Mouse (Mus musculus) lung, embryonic 16.5 days (tissue): ENCODE measurements around the gene Large1. TPM values are rescaled to one million over a fixed set of nuclear protein-coding genes. Genes with fewer than 3 reads are reported as not detected.
"Not testable (repeated sequence)": the region's sequence is repeated elsewhere in the genome, so short reads cannot be mapped to it uniquely, and the experiment has no call there.

Experiments
- ATAC-seq: fragments of 200-750 bp; cut with Nextera tagmentation; 2 replicates; pipeline ENCODE4 v1.8.0; 2017; ENCODE audit warnings: low read depth, mild to moderate bottlenecking, moderate library complexity
- H3K27ac ChIP-seq: fragments of 300-500 bp; sonication (generic); 2 replicates; pipeline ENCODE4 v1.5.1; 2014; ENCODE audit warnings: mild to moderate bottlenecking, control low read depth, low read length
- H3K27me3 ChIP-seq: fragments of 300-500 bp; sonication (generic); 2 replicates; pipeline ENCODE4 v1.6.1; 2014; ENCODE audit warnings: low read depth, low read length, mixed read lengths; ENCODE audit not compliant: control insufficient read depth, insufficient read depth
- H3K36me3 ChIP-seq: fragments of 300-500 bp; sonication (generic); 2 replicates; pipeline ENCODE4 v1.6.1; 2014; ENCODE audit warnings: low read length; ENCODE audit not compliant: control insufficient read depth, insufficient read depth
- H3K4me1 ChIP-seq: fragments of 300-500 bp; sonication (generic); replicated peaks from 2 replicates; pipeline ENCODE4 v1.6.1; 2014; ENCODE audit warnings: low read length, mixed read lengths; ENCODE audit not compliant: control insufficient read depth, insufficient read depth
- H3K4me2 ChIP-seq: fragments of 300-500 bp; sonication (generic); 2 replicates; pipeline ENCODE4 v1.6.1; 2014; ENCODE audit warnings: low read depth, low read length, control low read depth
- H3K4me3 ChIP-seq: fragments of 300-500 bp; sonication (generic); 2 replicates; pipeline ENCODE4 v1.5.1; 2014; ENCODE audit warnings: mild to moderate bottlenecking, low read length, control low read depth
- H3K9ac ChIP-seq: fragments of 300-500 bp; sonication (generic); 2 replicates; pipeline ENCODE4 v1.6.1; 2014; ENCODE audit warnings: low read length, control low read depth
- H3K9me3 ChIP-seq: fragments of 300-500 bp; sonication (generic); 2 replicates; pipeline ENCODE4 v1.6.1; 2016; ENCODE audit warnings: low read length; ENCODE audit not compliant: control insufficient read depth
- WGBS: fragments of 180-500 bp; shearing (Covaris S2); extraction: QIAGEN DNeasy Blood & Tissue Kit; methylation state at CpG from one replicate; pipeline ENCODE4 v1.1.7; 2014; 5-methylcytosine and 5-hydroxymethylcytosine counted together
- polyA plus RNA-seq: library from polyadenylated mRNA; unstranded; fragments of >200 nt; fragmentation: Nextera tagmentation; extraction: Ambion mirVana; gene quantifications from 2 replicates; pipeline ENCODE4 v1.2.1, GENCODE M21; 2015

The Large1 gene
- polyA plus RNA-seq, 1 experiment from 2014 or later, result 5.1 TPM

GRCm38 (mm10) chr8:73101069-73101468 lies 252.3 kb downstream of the Large1 start:
- Histone ChIP-seq H3K9me3 (no peaks in the 10 kb centered on the region), H3K4me1 (no peaks in the 10 kb centered on the region), H3K36me3 (no peaks in the 10 kb centered on the region), H3K27me3 (no peaks in the 10 kb centered on the region), H3K4me2 (no peak overlapping the region), H3K4me3 (no peak overlapping the region), H3K9ac (no peak overlapping the region), H3K27ac (no peak overlapping the region)
- WGBS, result 13% methylated on average over 5 of the region's 5 CpGs
- no peak for ATAC-seq

DNA sequence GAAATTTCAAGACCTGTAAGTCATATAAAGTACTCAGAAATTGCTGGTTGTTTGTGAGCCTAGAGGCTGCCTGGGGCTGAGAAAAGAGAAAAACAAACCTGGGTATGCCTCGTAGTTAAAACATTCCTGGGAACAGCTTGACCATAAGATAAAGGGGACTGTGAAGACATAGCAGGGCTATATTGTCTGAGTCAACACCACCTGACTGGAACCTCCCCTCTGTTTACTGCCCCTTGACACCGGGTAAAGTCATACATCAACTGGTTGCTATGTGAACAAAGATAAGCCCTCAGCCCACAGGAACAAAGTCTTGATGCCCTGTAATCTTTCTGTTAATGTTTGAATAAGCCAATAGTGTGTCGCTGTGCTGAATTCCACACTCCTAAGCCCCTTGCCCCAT lies 252.7 kb downstream of the Large1 start:
- not testable (repeated sequence) for H3K9ac ChIP-seq, H3K27ac ChIP-seq, H3K4me1 ChIP-seq, H3K27me3 ChIP-seq, H3K4me3 ChIP-seq, ATAC-seq, H3K4me2 ChIP-seq, H3K9me3 ChIP-seq, H3K36me3 ChIP-seq
- 5% methylated on average over 3 of the region's 3 CpGs for WGBS

GRCm38 (mm10) chr8:73099542-73099941 lies 253.8 kb downstream of the Large1 start:
- Histone ChIP-seq H3K9ac (no peak overlapping the region), H3K36me3 (no peaks in the 10 kb centered on the region), H3K4me2 (no peak overlapping the region), H3K9me3 (no peaks in the 10 kb centered on the region), H3K4me1 (no peaks in the 10 kb centered on the region), H3K27ac (no peak overlapping the region), H3K27me3 (no peaks in the 10 kb centered on the region), H3K4me3 (no peak overlapping the region)
- 79% methylated on average over 3 of the region's 3 CpGs for WGBS
- no peak for ATAC-seq

DNA sequence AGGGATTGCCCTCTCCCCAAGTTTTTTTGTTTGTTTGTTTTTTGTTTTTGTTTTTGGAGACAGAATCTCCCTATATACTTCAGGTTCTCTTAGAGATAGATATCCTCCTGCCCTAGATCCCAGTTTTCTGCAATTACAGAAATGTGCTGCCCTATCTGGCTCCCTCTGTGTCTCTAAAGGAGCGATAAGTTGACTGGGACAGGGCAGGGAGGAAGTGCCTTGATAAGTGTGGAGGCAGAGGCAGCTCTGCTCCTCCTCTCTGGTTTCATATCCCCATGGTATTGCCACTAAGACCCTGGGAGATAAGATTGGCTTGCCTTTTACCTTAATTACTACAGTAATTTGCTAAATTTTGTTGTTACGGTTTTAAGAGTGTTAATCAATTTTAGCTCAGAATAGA lies 256.4 kb downstream of the Large1 start:
- H3K27ac ChIP-seq, result no peak overlapping the region
- no peaks in the 10 kb centered on the region for H3K27me3 ChIP-seq
- 72% methylated on average over 2 of the region's 2 CpGs for WGBS
- H3K4me2 ChIP-seq, result no peak overlapping the region
- H3K9ac ChIP-seq, result no peak overlapping the region
- H3K4me3 ChIP-seq, result no peak overlapping the region
- no peaks in the 10 kb centered on the region for H3K9me3 ChIP-seq
- no peaks in the 10 kb centered on the region for H3K4me1 ChIP-seq
- no peak for ATAC-seq
- H3K36me3 ChIP-seq, result no peaks in the 10 kb centered on the region

DNA sequence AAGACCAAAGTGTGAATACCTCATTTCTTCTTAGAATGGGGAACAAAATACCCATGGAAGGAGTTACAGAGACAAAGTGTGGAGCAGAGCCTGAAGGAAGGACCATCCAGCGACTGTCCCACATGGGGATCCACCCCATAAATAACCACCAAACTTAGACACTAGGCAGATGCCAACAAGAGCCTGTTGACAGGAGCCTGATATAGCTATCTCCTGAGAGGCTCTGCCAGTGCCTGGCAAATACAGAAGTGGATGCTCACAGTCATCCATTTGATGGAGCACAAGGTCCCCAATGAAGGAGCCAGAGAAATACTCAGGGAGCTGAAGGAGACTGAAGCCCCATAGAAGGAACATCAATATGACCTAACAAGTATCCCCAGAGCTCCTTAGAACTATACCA lies 275.6 kb downstream of the Large1 start:
- not testable (repeated sequence) for H3K9me3 ChIP-seq, H3K27ac ChIP-seq, H3K4me2 ChIP-seq, ATAC-seq, H3K4me3 ChIP-seq, H3K9ac ChIP-seq, H3K4me1 ChIP-seq, H3K36me3 ChIP-seq, H3K27me3 ChIP-seq
- 92% methylated on average over 1 of the region's 1 CpGs for WGBS

DNA sequence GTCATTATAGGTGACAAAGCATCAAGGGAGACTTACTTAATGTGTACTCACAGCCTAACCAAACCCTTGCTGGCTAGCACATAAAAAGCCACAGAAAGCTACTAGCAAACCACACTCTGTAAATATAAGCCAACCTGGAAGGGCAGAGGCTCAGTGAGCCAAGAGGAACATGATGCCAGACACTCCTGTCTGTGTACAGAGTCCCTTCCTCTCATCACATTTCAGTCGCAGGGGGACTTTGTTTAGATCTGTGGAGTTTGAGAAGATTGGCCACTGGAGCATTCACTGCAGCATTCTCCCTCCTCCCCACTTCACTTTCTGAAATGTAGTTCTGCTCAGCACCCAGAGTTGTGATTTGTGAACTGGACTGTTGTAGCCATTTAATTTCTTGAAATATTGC lies 291.9 kb downstream of the Large1 start:
- Histone ChIP-seq H3K4me2 (no peak overlapping the region), H3K36me3 (no peaks in the 10 kb centered on the region), H3K4me1 (no peaks in the 10 kb centered on the region), H3K9ac (no peak overlapping the region), H3K27ac (no peak overlapping the region), H3K27me3 (no peaks in the 10 kb centered on the region), H3K4me3 (no peak overlapping the region), H3K9me3 (no peaks in the 10 kb centered on the region)
- no peak for ATAC-seq
- 32% methylated on average over 1 of the region's 1 CpGs for WGBS

DNA sequence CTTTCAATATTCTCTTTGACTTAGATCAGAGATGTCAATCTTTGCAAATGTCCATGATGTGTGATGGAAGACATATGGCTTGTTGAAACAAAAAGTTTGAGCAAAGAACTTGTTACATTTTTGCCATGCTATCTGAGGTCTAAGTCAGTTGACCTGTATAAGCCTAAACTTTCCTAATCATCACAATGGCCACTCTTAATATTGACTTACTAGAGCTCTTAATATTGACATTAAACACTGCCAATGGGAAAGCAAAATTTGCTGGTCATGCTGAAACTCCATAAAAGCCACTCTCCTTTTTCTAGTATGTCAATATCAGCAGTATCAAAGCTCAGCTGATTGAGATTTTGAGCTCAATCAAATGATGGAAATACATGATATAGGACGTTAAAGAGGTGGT lies 298.6 kb downstream of the Large1 start:
- H3K4me3 ChIP-seq, result no peak overlapping the region
- no peak overlapping the region for H3K27ac ChIP-seq
- 47% methylated on average over 1 of the region's 1 CpGs for WGBS
- ATAC-seq, result no peak
- no peaks in the 10 kb centered on the region for H3K27me3 ChIP-seq
- no peaks in the 10 kb centered on the region for H3K36me3 ChIP-seq
- H3K4me2 ChIP-seq, result no peak overlapping the region
- H3K9me3 ChIP-seq, result no peaks in the 10 kb centered on the region
- H3K9ac ChIP-seq, result no peak overlapping the region
- no peaks in the 10 kb centered on the region for H3K4me1 ChIP-seq

- H3K4me2 ChIP-seq, result no peak overlapping the region
- H3K4me3 ChIP-seq, result no peak overlapping the region
- H3K9ac ChIP-seq, result no peak overlapping the region
- no peaks in the 10 kb centered on the region for H3K9me3 ChIP-seq
- no peaks in the 10 kb centered on the region for H3K27me3 ChIP-seq
- no peak for ATAC-seq
- H3K27ac ChIP-seq, result no peak overlapping the region
- no peaks in the 10 kb centered on the region for H3K36me3 ChIP-seq
- no peaks in the 10 kb centered on the region for H3K4me1 ChIP-seq
- WGBS, result 89% methylated on average over 3 of the region's 3 CpGs
Observed at GRCm38 (mm10) chr8:73053878-73054277, 299.5 kb downstream of the Large1 start.

DNA sequence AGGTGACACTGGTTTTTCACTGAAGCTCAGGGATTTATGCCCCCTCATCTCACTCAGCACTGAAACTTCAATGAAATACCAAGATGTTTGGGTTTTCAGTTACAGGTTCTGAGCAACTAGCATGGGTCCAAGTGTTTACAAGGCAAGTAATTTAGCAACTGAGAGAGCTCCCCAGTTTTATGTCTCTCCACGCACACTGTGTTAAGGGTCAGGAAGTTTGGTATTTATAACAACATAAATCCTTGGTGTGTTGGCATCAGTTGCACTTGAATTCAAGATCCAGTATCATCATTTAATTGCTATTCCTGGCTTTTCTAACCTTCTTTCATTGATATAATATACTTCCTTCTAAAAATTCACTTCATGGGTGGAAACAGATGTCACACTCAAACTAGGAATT lies 300.9 kb downstream of the Large1 start:
- no peaks in the 10 kb centered on the region for H3K4me1 ChIP-seq
- ATAC-seq, result no peak
- no peaks in the 10 kb centered on the region for H3K9me3 ChIP-seq
- H3K4me3 ChIP-seq, result no peak overlapping the region
- 65% methylated on average over 1 of the region's 1 CpGs for WGBS
- no peaks in the 10 kb centered on the region for H3K27me3 ChIP-seq
- H3K9ac ChIP-seq, result no peak overlapping the region
- H3K4me2 ChIP-seq, result no peak overlapping the region
- H3K27ac ChIP-seq, result no peak overlapping the region
- H3K36me3 ChIP-seq, result no peaks in the 10 kb centered on the region

DNA sequence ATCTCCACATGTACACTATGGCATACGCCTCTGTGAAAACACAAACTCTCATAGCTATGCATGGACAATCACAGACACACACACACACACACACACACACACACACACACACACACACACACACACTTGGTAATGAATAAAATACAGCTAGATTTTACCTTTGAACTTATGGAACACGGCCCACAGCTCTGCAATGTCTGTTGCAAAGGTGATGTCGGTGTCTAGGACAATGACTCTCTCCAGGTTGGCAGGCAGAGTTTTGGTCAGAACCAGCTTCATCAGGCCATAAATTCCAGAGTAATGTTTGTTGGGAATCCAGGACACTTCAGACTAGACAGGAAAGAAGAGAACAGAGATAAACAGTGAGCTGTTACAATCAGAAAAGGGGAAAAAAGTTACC lies 305.2 kb downstream of the Large1 start:
- WGBS, result 87% methylated on average over 3 of the region's 3 CpGs
- H3K27me3 ChIP-seq, result no peaks in the 10 kb centered on the region
- ATAC-seq, result no peak
- H3K4me3 ChIP-seq, result no peak overlapping the region
- H3K9ac ChIP-seq, result no peak overlapping the region
- H3K4me1 ChIP-seq, result no peaks in the 10 kb centered on the region
- no peaks in the 10 kb centered on the region for H3K9me3 ChIP-seq
- H3K4me2 ChIP-seq, result no peak overlapping the region
- no peak overlapping the region for H3K27ac ChIP-seq
- H3K36me3 ChIP-seq, result no peaks in the 10 kb centered on the region
